Mouse (Mus musculus) ES-Bruce4 (cell line): ENCODE data around the gene Llgl2.

ENCODE experiments used
- CTCF ChIP-seq: IDR thresholded peaks from one replicate; pipeline ENCODE4 v1.8.1; 2011; ENCODE audit warnings: low read depth, low read length
- EP300 ChIP-seq: IDR thresholded peaks from 2 replicates; pipeline ENCODE4 v1.6.1; 2011; ENCODE audit warnings: low read depth, low read length; ENCODE audit not compliant: insufficient read depth
- POLR2A ChIP-seq: IDR thresholded peaks from one replicate; pipeline ENCODE4 v1.8.1; 2011; ENCODE audit warnings: low read length; ENCODE audit not compliant: insufficient read depth

DNA sequence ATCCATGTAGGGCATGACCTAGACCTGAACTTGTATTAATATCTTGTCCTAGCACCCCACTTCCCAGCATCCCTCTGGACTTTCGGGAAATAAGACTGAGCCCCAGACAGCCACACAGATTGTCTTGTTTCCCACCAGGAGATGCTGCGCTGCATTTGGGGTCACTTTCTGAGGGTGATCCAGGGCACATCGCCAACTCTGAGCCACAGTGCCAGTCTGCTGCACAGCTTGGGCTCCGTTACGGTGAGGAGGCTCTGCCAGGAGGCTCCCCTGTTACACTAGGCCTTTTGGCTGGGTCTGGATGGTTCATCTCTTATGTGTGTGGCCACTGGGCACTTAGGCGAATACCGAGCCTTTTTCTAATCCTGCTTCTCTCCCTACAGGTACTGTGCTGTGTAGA lies 34.1 kb upstream of the Llgl2 start:
- no peak for TF ChIP-seq POLR2A
- TF ChIP-seq CTCF, result no peak
- no peak for TF ChIP-seq EP300
